Mouse (Mus musculus) pancreas, adult 10 weeks (tissue): ENCODE results near the gene Prex1. TPM values are rescaled to one million over a fixed set of nuclear protein-coding genes. Genes with fewer than 3 reads are reported as not detected.

Experiments
- polyA plus RNA-seq: library from polyadenylated mRNA; stranded (reverse); fragments of 350-450 nt; fragmentation: Illumina TruSeq; extraction: RNeasy Lipid Tissue Mini Kit (QIAGEN cat#74804); gene quantifications from one replicate; pipeline ENCODE4 v1.2.3, GENCODE M21; 2015; ENCODE audit warnings: low read depth, low replicate concordance; ENCODE audit not compliant: insufficient read depth

Prex1 gene
- 3.4 TPM for polyA plus RNA-seq

DNA sequence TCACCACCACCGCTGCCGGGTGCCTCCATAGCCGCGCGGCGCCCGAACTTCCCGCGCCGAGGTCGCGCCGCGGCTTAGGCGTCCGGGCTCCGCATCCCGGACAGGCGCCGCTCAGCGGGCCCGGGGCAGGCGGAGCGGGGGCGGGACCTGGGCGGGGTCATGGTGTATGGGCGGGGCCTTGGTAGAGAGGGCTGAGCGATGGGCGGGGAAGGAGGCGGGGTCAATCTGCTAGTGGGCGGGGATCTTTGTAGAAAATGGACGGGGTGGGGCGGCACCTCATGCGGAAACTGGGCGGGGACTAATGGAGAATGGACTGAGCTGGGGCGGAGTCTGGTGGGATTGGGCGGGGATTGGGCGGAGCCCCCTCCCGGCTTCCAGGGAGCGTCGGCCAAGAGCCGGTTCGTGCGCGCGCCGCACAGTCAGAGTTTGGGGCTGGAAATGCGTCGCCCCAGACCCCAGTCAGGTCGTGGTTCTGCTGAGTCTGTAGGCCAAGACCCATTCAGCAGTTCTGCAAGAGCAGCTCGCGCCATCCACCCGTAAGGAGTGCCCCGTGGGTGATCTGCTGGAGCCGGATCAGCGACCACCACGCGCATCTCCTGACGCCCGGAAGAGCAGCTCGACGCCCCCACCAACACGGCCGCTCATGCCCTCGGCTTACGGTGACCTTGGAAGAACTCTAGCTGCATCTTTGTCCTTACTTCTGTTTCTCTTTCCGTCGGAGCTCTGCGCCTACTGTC, at the start of gene Prex1:
Gene Prex1, minus strand, starts transcription at position 143 of the 737 bp plus-strand sequence.

Other genes with a start within 250 kb of the Prex1 start
- gene Trp53rkb, start 78.7 kb upstream of the Prex1 start, polyA plus RNA-seq: 0.85 TPM
- 5.0 TPM for gene Arfgef2, start 91.8 kb upstream of the Prex1 start, polyA plus RNA-seq
- gene Cse1l, start 192.2 kb upstream of the Prex1 start, polyA plus RNA-seq: 10.8 TPM